7 mouse cellular contexts compared by ENCODE assay signal in the genomic region with DNA sequence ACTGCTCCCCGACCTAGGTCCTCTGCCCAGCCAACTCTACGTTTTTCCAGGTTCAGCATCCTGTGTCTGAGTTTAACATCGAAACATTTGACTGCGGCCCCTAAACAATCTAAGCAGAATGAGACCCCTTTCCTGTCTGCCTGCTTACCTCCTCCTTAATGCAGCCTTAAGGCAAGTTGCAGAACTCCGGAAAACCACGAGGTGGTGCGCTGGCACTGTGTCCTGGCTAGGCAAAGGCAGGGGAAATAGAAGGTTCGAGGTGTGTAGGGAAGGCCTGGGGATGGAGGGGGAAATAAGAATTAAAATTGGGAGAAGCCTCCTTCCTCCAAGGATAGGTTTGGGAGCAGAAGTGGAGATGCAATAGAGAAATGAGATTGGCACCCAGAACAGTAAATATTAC. TPM values are rescaled to one million over a fixed set of nuclear protein-coding genes. Genes with fewer than 3 reads are reported as not detected.
DNase-seq lines count a peak whose midpoint lies in the region; ATAC-seq and TF ChIP-seq lines count a peak whose summit lies in the region.

No protein-coding gene starts in this region.

- no peak overlapping the region for H3K4me2 ChIP-seq in forebrain, embryonic 11.5 days (ENCODE audit: low read depth, low read length, severe bottlenecking)
- no peak overlapping the region for H3K4me2 ChIP-seq in hindbrain, embryonic 15.5 days
- H3K4me2 ChIP-seq in midbrain, embryonic 13.5 days (replicated peaks): 0 out of 2 replicates have a peak overlapping the region, but pooled peaks have one; percentile 11
- H3K4me2 ChIP-seq in stomach, embryonic 16.5 days (ENCODE audit: low read depth, low read length): no peak overlapping the region

- intact Hi-C loops in left cerebral cortex, postnatal 10 days (cut with DNase I): loop anchor here (5.0 kb wide), 2 partner anchors 114 to 404 kb away; no protein-coding TSS in a partner anchor

- peaks cover 57% of the 10 kb centered on the region for H3K27me3 ChIP-seq in forebrain, embryonic 11.5 days (ENCODE audit: control insufficient read depth, insufficient read depth, low read length)
- H3K27me3 ChIP-seq in hindbrain, embryonic 15.5 days: peaks cover 48% of the 10 kb centered on the region
- peaks cover 65% of the 10 kb centered on the region for H3K27me3 ChIP-seq in midbrain, embryonic 13.5 days
- H3K27me3 ChIP-seq in stomach, embryonic 16.5 days (ENCODE audit: control insufficient read depth, insufficient read depth, low read length): peaks cover 47% of the 10 kb centered on the region

- no peaks in the 10 kb centered on the region for H3K36me3 ChIP-seq in ES-E14 (ENCODE audit: control insufficient read depth, insufficient read depth, low read length, poor library complexity, severe bottlenecking)
- no peaks in the 10 kb centered on the region for H3K36me3 ChIP-seq in forebrain, embryonic 11.5 days (ENCODE audit: control insufficient read depth, insufficient read depth, low read length)
- H3K36me3 ChIP-seq in hindbrain, embryonic 15.5 days: no peaks in the 10 kb centered on the region
- no peaks in the 10 kb centered on the region for H3K36me3 ChIP-seq in midbrain, embryonic 13.5 days
- H3K36me3 ChIP-seq in stomach, embryonic 16.5 days (ENCODE audit: control insufficient read depth, insufficient read depth, low read length): no peaks in the 10 kb centered on the region

- H3K4me3 ChIP-seq in ES-E14 (ENCODE audit: insufficient read depth in 1 of 2, low read depth in 1 of 2, low read length in 2 of 2, poor library complexity in 1 of 2, severe bottlenecking in 1 of 2): peak overlapping the region in 1 of 2 experiments; percentile 39; a peak in 2 of 4 replicates
- no peak overlapping the region for H3K4me3 ChIP-seq in forebrain, embryonic 11.5 days (ENCODE audit: low read depth, low read length)
- H3K4me3 ChIP-seq in hindbrain, embryonic 15.5 days: no peak overlapping the region
- no peak overlapping the region for H3K4me3 ChIP-seq in midbrain, embryonic 13.5 days (replicated peaks)
- H3K4me3 ChIP-seq in stomach, embryonic 16.5 days (replicated peaks; ENCODE audit: low read length): no peak overlapping the region

- peak; percentile 70 for DNase-seq in ES-E14 (ENCODE audit: low read depth, low spot score)
- peak; percentile 83 to 84 for DNase-seq in adrenal gland, postnatal 36 days
- peak; percentile 85 for DNase-seq in forebrain, embryonic 11.5 days (ENCODE audit: low spot score)
- peak; percentile 70 to 77 for DNase-seq in left cerebral cortex, postnatal 10 days (ENCODE audit: extremely low spot score in 1 of 2, low spot score in 2 of 2)

- in situ Hi-C loops in ES-E14 (cut with MboI; ENCODE audit: low sequenced_read_pairs in 2 of 2, unreplicated experiment in 2 of 2): loop anchor here (5.0 to 25.0 kb wide), 3 partner anchors 119 to 406 kb away; partner anchors contain the start of gene Nxph3 (in 1 of the 2)

- 0 out of 2 replicates have a peak, but pooled peaks have one; percentile 37 for ATAC-seq in forebrain, embryonic 11.5 days (replicated peaks; ENCODE audit: low FRiP score)
- ATAC-seq in hindbrain, embryonic 15.5 days (ENCODE audit: low FRiP score, low read depth): 0 out of 2 replicates have a peak, but pooled peaks have one; percentile 62
- ATAC-seq in midbrain, embryonic 13.5 days: no peak
- peak; percentile 35; the same call in 1 of the 2 replicates for ATAC-seq in stomach, embryonic 16.5 days (ENCODE audit: insufficient read depth, low FRiP score)

- no peak overlapping the region for H3K9ac ChIP-seq in ES-E14 (ENCODE audit: insufficient read depth, low read depth, low read length, poor library complexity, severe bottlenecking)
- H3K9ac ChIP-seq in forebrain, embryonic 11.5 days (ENCODE audit: low read length): no peak overlapping the region
- H3K9ac ChIP-seq in hindbrain, embryonic 15.5 days: no peak overlapping the region
- no peak overlapping the region for H3K9ac ChIP-seq in midbrain, embryonic 13.5 days (replicated peaks)
- no peak overlapping the region for H3K9ac ChIP-seq in stomach, embryonic 16.5 days (ENCODE audit: low read length)

- H3K9me3 ChIP-seq in ES-E14 (ENCODE audit: control insufficient read depth, insufficient read depth, low read depth, low read length): no peaks in the 10 kb centered on the region
- H3K9me3 ChIP-seq in forebrain, embryonic 11.5 days (ENCODE audit: control insufficient read depth, low read length): no peaks in the 10 kb centered on the region
- H3K9me3 ChIP-seq in hindbrain, embryonic 15.5 days: no peaks in the 10 kb centered on the region
- H3K9me3 ChIP-seq in midbrain, embryonic 13.5 days: no peaks in the 10 kb centered on the region
- no peaks in the 10 kb centered on the region for H3K9me3 ChIP-seq in stomach, embryonic 16.5 days (replicated peaks; ENCODE audit: control insufficient read depth, low read length)

- H3K27ac ChIP-seq in ES-E14 (ENCODE audit: insufficient read depth, low read depth, low read length, poor library complexity, severe bottlenecking): no peak overlapping the region
- no peak overlapping the region for H3K27ac ChIP-seq in forebrain, embryonic 11.5 days (ENCODE audit: low read depth, low read length)
- H3K27ac ChIP-seq in hindbrain, embryonic 15.5 days (replicated peaks): no peak overlapping the region
- H3K27ac ChIP-seq in midbrain, embryonic 13.5 days: no peak overlapping the region
- no peak overlapping the region for H3K27ac ChIP-seq in stomach, embryonic 16.5 days (ENCODE audit: low read length)

- peaks cover 0 to 9% of the 10 kb centered on the region in 2 experiments; a peak in 1 of 4 replicates for H3K4me1 ChIP-seq in ES-E14 (ENCODE audit: control insufficient read depth in 2 of 2, insufficient read depth in 2 of 2, low read length in 2 of 2, poor library complexity in 1 of 2)
- H3K4me1 ChIP-seq in forebrain, embryonic 11.5 days (replicated peaks; ENCODE audit: control insufficient read depth, insufficient read depth, low read length): peaks cover 10% of the 10 kb centered on the region
- H3K4me1 ChIP-seq in hindbrain, embryonic 15.5 days (replicated peaks): peaks cover 23% of the 10 kb centered on the region
- peaks cover 28% of the 10 kb centered on the region for H3K4me1 ChIP-seq in midbrain, embryonic 13.5 days (replicated peaks)
- H3K4me1 ChIP-seq in stomach, embryonic 16.5 days (ENCODE audit: control insufficient read depth, insufficient read depth, low read length): peaks cover 8% of the 10 kb centered on the region; the same call in 1 of the 2 replicates

- 3% methylated on average over 8 of the region's 8 CpGs for WGBS in forebrain, embryonic 11.5 days
- 4% methylated on average over 8 of the region's 8 CpGs for WGBS in hindbrain, embryonic 15.5 days
- 5% methylated on average over 8 of the region's 8 CpGs for WGBS in midbrain, embryonic 13.5 days
- WGBS in stomach, embryonic 16.5 days: 2% methylated on average over 8 of the region's 8 CpGs

TF ChIP-seq in ES-E14, 5 proteins besides CTCF, POLR2A, EP300 and RAD21:
- TF ChIP-seq CHD2 (IDR thresholded peaks at IDR 0.05; ENCODE audit: low read depth, low read length) (no peak), MAFK (IDR thresholded peaks at IDR 0.05; ENCODE audit: insufficient read depth, low read depth, low read length) (no peak), ZNF384 (IDR thresholded peaks at IDR 0.05; ENCODE audit: low read depth, low read length) (no peak), ZC3H11A (IDR thresholded peaks at IDR 0.05; ENCODE audit: borderline replicate concordance, low read depth, low read length) (peak; percentile 85), HCFC1 (IDR thresholded peaks at IDR 0.05; ENCODE audit: borderline replicate concordance, insufficient read depth, low read length) (no peak)

RNA-seq across cellular contexts. Expression of gene Dlx3, which starts 1.4 kb away (rescaled TPM):
- total RNA-seq in ES-E14 (2012; rRNA removed): 0.11 and 0.54 TPM in 2 replicates
- total RNA-seq in adrenal gland, postnatal 36 days (2021): not detected
- polyA plus RNA-seq in forebrain, embryonic 11.5 days (2014; fragmentation: Nextera tagmentation; extraction: Ambion mirVana): 1.4 TPM in 2 replicates
- polyA plus RNA-seq in hindbrain, embryonic 15.5 days (2015; fragmentation: Nextera tagmentation; extraction: Ambion mirVana): 0.19 and 0.54 TPM in 2 replicates
- not detected for total RNA-seq in left cerebral cortex, postnatal 10 days (2021)
- polyA plus RNA-seq in midbrain, embryonic 13.5 days (2015; fragmentation: Nextera tagmentation; extraction: Ambion mirVana): 0.27 and 0.30 TPM in 2 replicates
- polyA plus RNA-seq in stomach, embryonic 16.5 days (2015; fragmentation: Nextera tagmentation; extraction: Ambion mirVana): 3.0 and 3.9 TPM in 2 replicates

RNA-seq across cellular contexts. Expression of gene Dlx4, which starts 27.6 kb away (rescaled TPM):
- 0.16 and 0.18 TPM in 2 replicates for total RNA-seq in ES-E14 (2012; rRNA removed)
- total RNA-seq in adrenal gland, postnatal 36 days (2021): not detected
- polyA plus RNA-seq in forebrain, embryonic 11.5 days (2014; fragmentation: Nextera tagmentation; extraction: Ambion mirVana): 0.23 and 0.29 TPM in 2 replicates
- not detected in 2 replicates for polyA plus RNA-seq in hindbrain, embryonic 15.5 days (2015; fragmentation: Nextera tagmentation; extraction: Ambion mirVana)
- not detected for total RNA-seq in left cerebral cortex, postnatal 10 days (2021)
- not detected in 2 replicates for polyA plus RNA-seq in midbrain, embryonic 13.5 days (2015; fragmentation: Nextera tagmentation; extraction: Ambion mirVana)
- 0.99 and 1.7 TPM in 2 replicates for polyA plus RNA-seq in stomach, embryonic 16.5 days (2015; fragmentation: Nextera tagmentation; extraction: Ambion mirVana)

RNA-seq across cellular contexts. Expression of gene Itga3, which starts 41.9 kb away (rescaled TPM):
- total RNA-seq in ES-E14 (2012; rRNA removed): 189 and 246 TPM in 2 replicates
- total RNA-seq in adrenal gland, postnatal 36 days (2021): 10 to 100 TPM; 38.0 to 56.7 TPM
- polyA plus RNA-seq in forebrain, embryonic 11.5 days (2014; fragmentation: Nextera tagmentation; extraction: Ambion mirVana): 4.4 and 5.4 TPM in 2 replicates
- polyA plus RNA-seq in hindbrain, embryonic 15.5 days (2015; fragmentation: Nextera tagmentation; extraction: Ambion mirVana): 17.9 and 19.8 TPM in 2 replicates
- 10 to 100 TPM; 13.6 to 16.2 TPM for total RNA-seq in left cerebral cortex, postnatal 10 days (2021)
- 6.6 and 8.8 TPM in 2 replicates for polyA plus RNA-seq in midbrain, embryonic 13.5 days (2015; fragmentation: Nextera tagmentation; extraction: Ambion mirVana)
- polyA plus RNA-seq in stomach, embryonic 16.5 days (2015; fragmentation: Nextera tagmentation; extraction: Ambion mirVana): 19.4 and 19.9 TPM in 2 replicates
